8 mouse cellular contexts compared by ENCODE assay signal in genomic region chr11:61761584-61762407, GRCm38 (mm10). TPM values are rescaled to one million over a fixed set of nuclear protein-coding genes. Genes with fewer than 3 reads are reported as not detected.
DNase-seq lines count a peak whose midpoint lies in the region; ATAC-seq and TF ChIP-seq lines count a peak whose summit lies in the region.

TSS of gene Prpsap2 (minus strand) at chr11:61762088.

- peak; percentile 94 for ATAC-seq in embryonic facial prominence, embryonic 15.5 days (ENCODE audit: insufficient number of reproducible peaks, low FRiP score, low TSS enrichment, low read depth)
- ATAC-seq in limb, embryonic 14.5 days (ENCODE audit: low FRiP score, low read depth): peak; percentile 93
- ATAC-seq in midbrain, postnatal 0 days (ENCODE audit: low FRiP score): peak; percentile 92

- no peaks in the 10 kb centered on the region for H3K9me3 ChIP-seq in embryonic facial prominence, embryonic 15.5 days (replicated peaks)
- H3K9me3 ChIP-seq in limb, embryonic 14.5 days (ENCODE audit: control insufficient read depth, low read length): no peaks in the 10 kb centered on the region
- no peaks in the 10 kb centered on the region for H3K9me3 ChIP-seq in midbrain, postnatal 0 days (ENCODE audit: low read length)

- H3K4me1 ChIP-seq in bone marrow, adult 2 months (ENCODE audit: control insufficient read depth, insufficient read depth, low read length): no peaks in the 10 kb centered on the region; the same call in 1 of the 2 replicates
- peaks cover 5% of the 10 kb centered on the region; the same call in 1 of the 2 replicates for H3K4me1 ChIP-seq in embryonic facial prominence, embryonic 15.5 days
- peaks cover 8% of the 10 kb centered on the region for H3K4me1 ChIP-seq in limb, embryonic 14.5 days (ENCODE audit: control insufficient read depth, insufficient read depth, low read length)
- H3K4me1 ChIP-seq in midbrain, postnatal 0 days (ENCODE audit: insufficient read depth, low read length): peaks cover 6% of the 10 kb centered on the region

- peak; percentile 99 for DNase-seq in 416B (ENCODE audit: low read depth)
- DNase-seq in heart, adult 8-10 months (ENCODE audit: low spot score): peak; percentile 98
- peak; percentile 100 for DNase-seq in kidney, adult 9 months
- peak; percentile 98 for DNase-seq in limb, embryonic 14.5 days (ENCODE audit: low spot score)
- DNase-seq in midbrain, postnatal 0 days (ENCODE audit: low spot score): peak; percentile 98
- peak; percentile 100 for DNase-seq in spleen, postnatal 14 days (ENCODE audit: low spot score in 2 of 2)

- peak within 1 kb of the TSS; percentile 56 for H3K4me2 ChIP-seq in embryonic facial prominence, embryonic 15.5 days (replicated peaks)
- peak within 1 kb of the TSS; percentile 63 for H3K4me2 ChIP-seq in limb, embryonic 14.5 days (replicated peaks; ENCODE audit: low read depth, low read length, severe bottlenecking)
- H3K4me2 ChIP-seq in midbrain, postnatal 0 days (ENCODE audit: low read depth, low read length, poor library complexity, severe bottlenecking): peak within 1 kb of the TSS; percentile 57

- no peaks in the 10 kb centered on the region for H3K27me3 ChIP-seq in embryonic facial prominence, embryonic 15.5 days
- H3K27me3 ChIP-seq in limb, embryonic 14.5 days (ENCODE audit: control insufficient read depth, insufficient read depth, low read length): no peaks in the 10 kb centered on the region
- no peaks in the 10 kb centered on the region for H3K27me3 ChIP-seq in midbrain, postnatal 0 days (ENCODE audit: insufficient read depth, low read length)

- 2% methylated on average over 51 of the region's 51 CpGs for WGBS in bone marrow, adult 2 months
- WGBS in embryonic facial prominence, embryonic 15.5 days: under 1% methylated on average over 51 of the region's 51 CpGs
- whole genome bisulfite sequencing in limb, embryonic 14.5 days: under 1% methylated on average over 50 of the region's 51 CpGs
- WGBS in midbrain, postnatal 0 days: under 1% methylated on average over 51 of the region's 51 CpGs

- peak; percentile 84; the same call in 1 of the 2 replicates for TF ChIP-seq POLR2A in bone marrow, adult 2 months (IDR thresholded peaks at IDR 0.05; ENCODE audit: borderline replicate concordance, control insufficient read depth, low read depth, low read length)
- peak; percentile 91; the same call in 1 of the 2 replicates for TF ChIP-seq POLR2A in limb, embryonic 14.5 days (IDR thresholded peaks at IDR 0.05; ENCODE audit: borderline replicate concordance, extremely low read depth, insufficient read depth, insufficient read length)

- no peaks in the 10 kb centered on the region for H3K36me3 ChIP-seq in embryonic facial prominence, embryonic 15.5 days
- peaks cover 1% of the 10 kb centered on the region; the same call in 1 of the 2 replicates for H3K36me3 ChIP-seq in limb, embryonic 14.5 days (ENCODE audit: control insufficient read depth, insufficient read depth, low read length)
- H3K36me3 ChIP-seq in midbrain, postnatal 0 days (ENCODE audit: insufficient read depth, low read length): 0 out of 2 replicates have a peak, but pooled peaks cover 3% of the 10 kb centered on the region

- H3K9ac ChIP-seq in embryonic facial prominence, embryonic 15.5 days: peak within 1 kb of the TSS; percentile 76
- peak within 1 kb of the TSS; percentile 83 for H3K9ac ChIP-seq in limb, embryonic 14.5 days (ENCODE audit: low read depth, low read length, severe bottlenecking)
- H3K9ac ChIP-seq in midbrain, postnatal 0 days (replicated peaks; ENCODE audit: low read length, poor library complexity, severe bottlenecking): peak within 1 kb of the TSS; percentile 73

- peak within 1 kb of the TSS; percentile 50 for H3K4me3 ChIP-seq in bone marrow, adult 2 months (replicated peaks; ENCODE audit: control insufficient read depth, low read depth, low read length)
- peak within 1 kb of the TSS; percentile 64 for H3K4me3 ChIP-seq in embryonic facial prominence, embryonic 15.5 days (replicated peaks)
- peak within 1 kb of the TSS; percentile 54 for H3K4me3 ChIP-seq in limb, embryonic 14.5 days (replicated peaks; ENCODE audit: low read length)
- H3K4me3 ChIP-seq in midbrain, postnatal 0 days (ENCODE audit: low read depth, low read length): peak within 1 kb of the TSS; percentile 57

- no peak for TF ChIP-seq CTCF in bone marrow, adult 2 months (IDR thresholded peaks at IDR 0.05; ENCODE audit: control insufficient read depth, insufficient read depth, low read length)
- TF ChIP-seq CTCF in midbrain, postnatal 0 days (IDR thresholded peaks at IDR 0.05): no peak

- H3K27ac ChIP-seq in bone marrow, adult 2 months (ENCODE audit: control insufficient read depth, insufficient read depth, low read depth, low read length, poor library complexity): peak within 1 kb of the TSS; percentile 88
- peak within 1 kb of the TSS; percentile 91 for H3K27ac ChIP-seq in embryonic facial prominence, embryonic 15.5 days (replicated peaks)
- peak within 1 kb of the TSS; percentile 82 for H3K27ac ChIP-seq in limb, embryonic 14.5 days (replicated peaks; ENCODE audit: low read depth, low read length)
- peak within 1 kb of the TSS; percentile 92 for H3K27ac ChIP-seq in midbrain, postnatal 0 days (ENCODE audit: low read depth, low read length)

RNA-seq across cellular contexts. Expression of gene Prpsap2, which starts in this region (rescaled TPM):
- 5.0 and 15.5 TPM in 2 replicates for polyA plus RNA-seq in bone marrow, adult 2 months (2011; ENCODE audit: insufficient read depth, insufficient read length, low replicate concordance, missing spikeins)
- polyA plus RNA-seq in embryonic facial prominence, embryonic 15.5 days (2015; fragmentation: Nextera tagmentation; extraction: Ambion mirVana): 26.9 and 31.0 TPM in 2 replicates
- total RNA-seq in heart, adult 8-10 months (2022): 10 to 100 TPM in 1 of 4 experiments, 1 to 10 TPM in 3; 6.2 to 10.0 (median 8.5) TPM
- 31.4 and 33.2 TPM in 2 replicates for polyA plus RNA-seq in limb, embryonic 14.5 days (2012; rRNA removed)
- polyA plus RNA-seq in limb, embryonic 14.5 days (2014; fragmentation: Nextera tagmentation; extraction: Ambion mirVana): 20.6 and 23.7 TPM in 2 replicates
- total RNA-seq in midbrain, postnatal 0 days (2014; rRNA removed): 46.7 and 48.4 TPM in 2 replicates
- polyA plus RNA-seq in midbrain, postnatal 0 days (2015; fragmentation: Nextera tagmentation; extraction: Ambion mirVana): 42.1 and 43.5 TPM in 2 replicates

Comparison
In these comparisons a context has a peak if more than half of its experiments do, and no peak if none do; other contexts are left out.
1. Peak in every context shown above with its lines: DNase-seq, ATAC-seq, H3K4me3 ChIP-seq and H3K27ac ChIP-seq.